Mouse (Mus musculus): ENCODE measurements at regions not wholly inside any gene's neighbourhood (a gene's known extent, or its start where the extent isn't known, plus 50 kb on each side); places are given as distances from the start of the nearest gene placed in this dataset.

DNA sequence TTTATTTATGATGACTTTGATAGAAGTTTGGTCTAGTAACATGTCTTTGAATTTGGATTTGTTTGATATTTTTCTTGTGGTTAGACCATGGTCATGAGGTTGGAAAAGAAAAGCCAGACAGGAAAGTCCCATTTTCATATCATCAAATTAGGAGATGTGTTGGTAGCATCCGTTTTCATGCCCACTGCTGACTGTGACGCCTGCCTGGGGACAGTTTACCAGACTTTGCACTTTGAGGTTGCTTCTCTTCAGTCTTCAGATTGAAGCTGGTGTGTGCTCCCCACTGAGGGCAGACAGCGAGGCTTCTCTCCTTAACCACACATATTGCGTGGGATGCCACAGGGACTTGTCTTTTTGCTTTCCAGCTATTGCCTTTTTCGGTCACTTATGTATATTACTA lies 283.7 kb upstream of the Rnaseh2b start:
- no peak overlapping the region for H3K4me3 ChIP-seq (ENCODE audit: low read depth, low read length)
- H3K9ac ChIP-seq (ENCODE audit: low read length), result no peak overlapping the region
- H3K9me3 ChIP-seq (ENCODE audit: control insufficient read depth, low read length), result no peaks in the 10 kb centered on the region
- 89% methylated on average over 5 of the region's 5 CpGs for WGBS
- no peaks in the 10 kb centered on the region for H3K27me3 ChIP-seq (ENCODE audit: control insufficient read depth, insufficient read depth, low read length)
- ATAC-seq (ENCODE audit: insufficient read depth, low FRiP score, low TSS enrichment) (no peak), DNase-seq (ENCODE audit: low spot score) (no peak)
- no peaks in the 10 kb centered on the region for H3K4me1 ChIP-seq (ENCODE audit: control insufficient read depth, insufficient read depth, low read length)
- no peak overlapping the region for H3K27ac ChIP-seq (ENCODE audit: low read depth, low read length)
- no peak overlapping the region for H3K4me2 ChIP-seq (ENCODE audit: low read depth)
- H3K36me3 ChIP-seq (ENCODE audit: control insufficient read depth, insufficient read depth, low read length), result no peaks in the 10 kb centered on the region

GRCm38 (mm10) chr14:62018804-62019203 lies 273.6 kb upstream of the Rnaseh2b start:
- no peak for DNase-seq (ENCODE audit: low spot score)
- 87% methylated on average over 4 of the region's 4 CpGs for WGBS

GRCm38 (mm10) chr14:62020996-62021395 lies 271.4 kb upstream of the Rnaseh2b start:
- WGBS, result 71% methylated on average over 3 of the region's 3 CpGs
- no peak overlapping the region for H3K9ac ChIP-seq (ENCODE audit: low read length)
- no peaks in the 10 kb centered on the region for H3K36me3 ChIP-seq (ENCODE audit: control insufficient read depth, insufficient read depth, low read length)
- H3K27ac ChIP-seq (ENCODE audit: low read depth, low read length), result no peak overlapping the region
- H3K9me3 ChIP-seq (ENCODE audit: control insufficient read depth, low read length), result no peaks in the 10 kb centered on the region
- no peaks in the 10 kb centered on the region for H3K27me3 ChIP-seq (ENCODE audit: control insufficient read depth, insufficient read depth, low read length)
- DNase-seq (ENCODE audit: low spot score) (no peak), ATAC-seq (ENCODE audit: insufficient read depth, low FRiP score, low TSS enrichment) (no peak)
- no peak overlapping the region for H3K4me2 ChIP-seq (ENCODE audit: low read depth)
- H3K4me1 ChIP-seq (ENCODE audit: control insufficient read depth, insufficient read depth, low read length), result no peaks in the 10 kb centered on the region
- H3K4me3 ChIP-seq (ENCODE audit: low read depth, low read length), result no peak overlapping the region

More at GRCm38 (mm10) chr14:62018804-62019203, 273.6 kb upstream of the Rnaseh2b start:
- Histone ChIP-seq H3K4me1 (ENCODE audit: control insufficient read depth, insufficient read depth, low read length) (no peaks in the 10 kb centered on the region), H3K9me3 (ENCODE audit: control insufficient read depth, low read length) (no peaks in the 10 kb centered on the region), H3K36me3 (ENCODE audit: control insufficient read depth, insufficient read depth, low read length) (no peaks in the 10 kb centered on the region), H3K27ac (ENCODE audit: low read depth, low read length) (no peak overlapping the region), H3K9ac (ENCODE audit: low read length) (no peak overlapping the region), H3K4me2 (ENCODE audit: low read depth) (no peak overlapping the region), H3K27me3 (ENCODE audit: control insufficient read depth, insufficient read depth, low read length) (no peaks in the 10 kb centered on the region), H3K4me3 (ENCODE audit: low read depth, low read length) (no peak overlapping the region)
- ATAC-seq (ENCODE audit: insufficient read depth, low FRiP score, low TSS enrichment), result no peak

GRCm38 (mm10) chr14:62022193-62022592 lies 270.2 kb upstream of the Rnaseh2b start:
- WGBS, result 96% methylated on average over 3 of the region's 3 CpGs
- H3K27ac ChIP-seq (ENCODE audit: low read depth, low read length), result no peak overlapping the region
- H3K9ac ChIP-seq (ENCODE audit: low read length), result no peak overlapping the region
- ATAC-seq (ENCODE audit: insufficient read depth, low FRiP score, low TSS enrichment) (no peak), DNase-seq (ENCODE audit: low spot score) (no peak)
- H3K9me3 ChIP-seq (ENCODE audit: control insufficient read depth, low read length), result no peaks in the 10 kb centered on the region
- no peaks in the 10 kb centered on the region for H3K27me3 ChIP-seq (ENCODE audit: control insufficient read depth, insufficient read depth, low read length)
- H3K4me2 ChIP-seq (ENCODE audit: low read depth), result no peak overlapping the region
- H3K4me1 ChIP-seq (ENCODE audit: control insufficient read depth, insufficient read depth, low read length), result no peaks in the 10 kb centered on the region
- no peaks in the 10 kb centered on the region for H3K36me3 ChIP-seq (ENCODE audit: control insufficient read depth, insufficient read depth, low read length)
- H3K4me3 ChIP-seq (ENCODE audit: low read depth, low read length), result no peak overlapping the region

- no peaks in the 10 kb centered on the region for H3K27me3 ChIP-seq (ENCODE audit: control insufficient read depth, insufficient read depth, low read length)
- no peak overlapping the region for H3K4me2 ChIP-seq (ENCODE audit: low read depth)
- H3K9ac ChIP-seq (ENCODE audit: low read length), result no peak overlapping the region
- no peak overlapping the region for H3K27ac ChIP-seq (ENCODE audit: low read depth, low read length)
- 78% methylated on average over 7 of the region's 7 CpGs for WGBS
- H3K4me3 ChIP-seq (ENCODE audit: low read depth, low read length), result no peak overlapping the region
- ATAC-seq (ENCODE audit: insufficient read depth, low FRiP score, low TSS enrichment) (no peak), DNase-seq (ENCODE audit: low spot score) (no peak)
- H3K9me3 ChIP-seq (ENCODE audit: control insufficient read depth, low read length), result no peaks in the 10 kb centered on the region
- H3K4me1 ChIP-seq (ENCODE audit: control insufficient read depth, insufficient read depth, low read length), result no peaks in the 10 kb centered on the region
- no peaks in the 10 kb centered on the region for H3K36me3 ChIP-seq (ENCODE audit: control insufficient read depth, insufficient read depth, low read length)
These were observed 269.4 kb upstream of the Rnaseh2b start for GRCm38 (mm10) chr14:62023022-62023421.

GRCm38 (mm10) chr14:62027751-62028279 lies 264.6 kb upstream of the Rnaseh2b start:
- ATAC-seq (ENCODE audit: insufficient read depth, low FRiP score, low TSS enrichment), result no peak
- no peaks in the 10 kb centered on the region for H3K4me1 ChIP-seq (ENCODE audit: control insufficient read depth, insufficient read depth, low read length)
- DNase-seq (ENCODE audit: low spot score), result no peak
- no peak overlapping the region for H3K4me3 ChIP-seq (ENCODE audit: low read depth, low read length)
- no peak overlapping the region for H3K9ac ChIP-seq (ENCODE audit: low read length)
- no peaks in the 10 kb centered on the region for H3K36me3 ChIP-seq (ENCODE audit: control insufficient read depth, insufficient read depth, low read length)
- WGBS, result 83% methylated on average over 8 of the region's 8 CpGs
- H3K27ac ChIP-seq (ENCODE audit: low read depth, low read length), result no peak overlapping the region
- H3K27me3 ChIP-seq (ENCODE audit: control insufficient read depth, insufficient read depth, low read length), result no peaks in the 10 kb centered on the region
- no peak overlapping the region for H3K4me2 ChIP-seq (ENCODE audit: low read depth)
- no peaks in the 10 kb centered on the region for H3K9me3 ChIP-seq (ENCODE audit: control insufficient read depth, low read length)

DNA sequence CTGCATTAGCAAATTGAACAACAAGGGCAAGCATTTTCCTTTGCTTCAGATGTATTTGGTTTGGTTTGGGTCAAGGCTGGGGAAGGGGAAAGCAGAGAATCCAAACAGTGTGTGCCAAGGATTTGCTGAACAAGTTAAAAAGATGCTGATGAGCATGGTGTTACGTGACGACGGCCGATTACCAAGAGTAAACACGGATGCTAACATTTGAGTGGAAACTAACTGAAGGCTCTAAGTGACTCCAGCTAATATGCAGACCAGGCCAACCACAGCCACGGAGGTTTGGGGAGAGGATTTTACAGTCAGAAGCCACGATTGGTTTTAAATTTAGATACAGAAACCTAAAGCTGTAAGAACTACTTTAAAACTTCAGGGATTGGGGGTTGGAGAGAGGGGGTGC lies 262.3 kb upstream of the Rnaseh2b start:
- DNase-seq (ENCODE audit: low spot score) (no peak), ATAC-seq (ENCODE audit: insufficient read depth, low FRiP score, low TSS enrichment) (no peak)
- WGBS, result 82% methylated on average over 7 of the region's 7 CpGs
- Histone ChIP-seq H3K4me2 (ENCODE audit: low read depth) (no peak overlapping the region), H3K27ac (ENCODE audit: low read depth, low read length) (no peak overlapping the region), H3K27me3 (ENCODE audit: control insufficient read depth, insufficient read depth, low read length) (no peaks in the 10 kb centered on the region), H3K9ac (ENCODE audit: low read length) (no peak overlapping the region), H3K9me3 (ENCODE audit: control insufficient read depth, low read length) (no peaks in the 10 kb centered on the region), H3K4me1 (ENCODE audit: control insufficient read depth, insufficient read depth, low read length) (no peaks in the 10 kb centered on the region), H3K4me3 (ENCODE audit: low read depth, low read length) (no peak overlapping the region), H3K36me3 (ENCODE audit: control insufficient read depth, insufficient read depth, low read length) (no peaks in the 10 kb centered on the region)

DNA sequence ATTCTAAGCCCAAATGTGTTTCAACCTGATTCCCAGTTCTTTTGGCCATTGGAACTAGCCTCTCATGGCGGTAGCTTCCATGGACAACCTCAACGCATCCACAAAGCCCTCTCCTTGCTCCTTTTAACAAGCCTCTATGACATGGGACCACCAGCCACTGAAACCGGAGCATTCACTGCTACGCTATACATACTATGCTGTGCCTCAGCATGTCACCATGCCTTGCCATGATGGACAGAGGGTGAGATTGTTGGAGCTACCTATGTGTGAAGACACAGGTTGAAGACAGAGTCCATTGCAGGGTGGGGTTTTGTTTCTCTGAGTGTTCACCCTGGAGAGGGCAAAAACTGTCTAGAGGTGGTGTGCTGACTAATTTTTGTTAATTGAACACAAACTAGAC lies 258.7 kb upstream of the Rnaseh2b start:
- H3K4me2 ChIP-seq (ENCODE audit: low read depth), result no peak overlapping the region
- no peaks in the 10 kb centered on the region for H3K9me3 ChIP-seq (ENCODE audit: control insufficient read depth, low read length)
- H3K36me3 ChIP-seq (ENCODE audit: control insufficient read depth, insufficient read depth, low read length), result no peaks in the 10 kb centered on the region
- no peak overlapping the region for H3K9ac ChIP-seq (ENCODE audit: low read length)
- H3K4me3 ChIP-seq (ENCODE audit: low read depth, low read length), result no peak overlapping the region
- WGBS, result 95% methylated on average over 4 of the region's 4 CpGs
- no peak overlapping the region for H3K27ac ChIP-seq (ENCODE audit: low read depth, low read length)
- no peaks in the 10 kb centered on the region for H3K4me1 ChIP-seq (ENCODE audit: control insufficient read depth, insufficient read depth, low read length)
- H3K27me3 ChIP-seq (ENCODE audit: control insufficient read depth, insufficient read depth, low read length), result no peaks in the 10 kb centered on the region
- no peak for ATAC-seq (ENCODE audit: insufficient read depth, low FRiP score, low TSS enrichment)
- no peak for DNase-seq (ENCODE audit: low spot score)

DNA sequence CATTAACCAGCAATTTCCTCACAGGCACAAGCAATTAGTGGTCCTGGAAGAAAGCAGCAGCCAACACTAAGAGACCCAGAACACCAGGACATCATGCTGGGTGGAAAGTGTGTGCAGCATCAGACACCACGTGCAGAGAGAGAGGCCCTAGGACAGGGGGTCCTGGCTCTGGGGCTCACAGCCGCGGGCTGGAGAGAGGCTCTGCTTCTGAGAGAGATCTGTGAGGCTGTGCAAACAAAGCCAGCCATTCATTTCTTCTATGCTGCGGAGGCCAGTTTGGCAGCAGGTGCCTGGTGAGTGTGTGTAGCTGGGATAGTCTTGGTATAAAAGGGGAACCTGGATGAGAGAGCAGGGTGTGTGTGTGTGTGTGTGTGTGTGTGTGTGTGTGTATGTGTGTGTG lies 257.7 kb upstream of the Rnaseh2b start:
- Histone ChIP-seq H3K27me3 (ENCODE audit: control insufficient read depth, insufficient read depth, low read length) (no peaks in the 10 kb centered on the region), H3K4me1 (ENCODE audit: control insufficient read depth, insufficient read depth, low read length) (no peaks in the 10 kb centered on the region), H3K4me2 (ENCODE audit: low read depth) (no peak overlapping the region), H3K9ac (ENCODE audit: low read length) (no peak overlapping the region), H3K36me3 (ENCODE audit: control insufficient read depth, insufficient read depth, low read length) (no peaks in the 10 kb centered on the region), H3K4me3 (ENCODE audit: low read depth, low read length) (no peak overlapping the region), H3K9me3 (ENCODE audit: control insufficient read depth, low read length) (no peaks in the 10 kb centered on the region), H3K27ac (ENCODE audit: low read depth, low read length) (no peak overlapping the region)
- 32% methylated on average over 4 of the region's 4 CpGs for WGBS
- no peak for ATAC-seq (ENCODE audit: insufficient read depth, low FRiP score, low TSS enrichment)
- DNase-seq (ENCODE audit: low spot score), result peak; percentile 36
